Mouse (Mus musculus): Measurements from ENCODE around the gene Gm5737. TPM values are rescaled to one million over a fixed set of nuclear protein-coding genes. Genes with fewer than 3 reads are reported as not detected.

Gene Gm5737
- polyA plus RNA-seq, 1 experiment from 2014 or later: not detected

- H3K9ac ChIP-seq: peak overlapping the region; percentile 68
- peak; percentile 9; the same call in 1 of the 2 replicates for ATAC-seq (ENCODE audit: low read depth)
- peaks cover 16% of the 10 kb centered on the region; the same call in 1 of the 2 replicates for H3K4me1 ChIP-seq (replicated peaks)
- peak overlapping the region; percentile 86 for H3K4me2 ChIP-seq
- H3K9me3 ChIP-seq: no peaks in the 10 kb centered on the region
- H3K36me3 ChIP-seq: no peaks in the 10 kb centered on the region
- WGBS: 2% methylated on average over 46 of the region's 46 CpGs
- H3K27ac ChIP-seq (replicated peaks): peak overlapping the region; percentile 42; the same call in 1 of the 2 replicates
- peaks cover 36% of the 10 kb centered on the region for H3K27me3 ChIP-seq
- peak overlapping the region; percentile 51 for H3K4me3 ChIP-seq
Measured at GRCm38 (mm10) chr7:120830431-120831381, 18.5 kb downstream of the Gm5737 start.

- Histone ChIP-seq H3K4me2 (peak overlapping the region; percentile 57), H3K4me3 (peak overlapping the region; percentile 56), H3K9ac (peak overlapping the region; percentile 49; the same call in 1 of the 2 replicates), H3K27me3 (peaks cover 24% of the 10 kb centered on the region), H3K9me3 (no peaks in the 10 kb centered on the region), H3K27ac (replicated peaks) (0 out of 2 replicates have a peak overlapping the region, but pooled peaks have one; percentile 39), H3K36me3 (no peaks in the 10 kb centered on the region), H3K4me1 (replicated peaks) (peaks cover 21% of the 10 kb centered on the region; the same call in 1 of the 2 replicates)
- 59% methylated on average over 6 of the region's 6 CpGs for WGBS
- ATAC-seq (ENCODE audit: low read depth): peak; percentile 4; the same call in 1 of the 2 replicates
Measured at GRCm38 (mm10) chr7:120834426-120834825, 22.3 kb downstream of the Gm5737 start.

GRCm38 (mm10) chr7:120834863-120835372 lies 22.8 kb downstream of the Gm5737 start:
- Histone ChIP-seq H3K4me3 (peak overlapping the region; percentile 56), H3K4me2 (peak overlapping the region; percentile 57), H3K4me1 (replicated peaks) (peaks cover 21% of the 10 kb centered on the region; the same call in 1 of the 2 replicates), H3K9me3 (no peaks in the 10 kb centered on the region), H3K9ac (peak overlapping the region; percentile 49; the same call in 1 of the 2 replicates), H3K36me3 (no peaks in the 10 kb centered on the region), H3K27me3 (peaks cover 19% of the 10 kb centered on the region), H3K27ac (replicated peaks) (peak overlapping the region; percentile 67; the same call in 1 of the 2 replicates)
- ATAC-seq (ENCODE audit: low read depth): peak; percentile 80
- WGBS: 14% methylated on average over 14 of the region's 14 CpGs

GRCm38 (mm10) chr7:120835449-120836359 lies 23.5 kb downstream of the Gm5737 start:
- Histone ChIP-seq H3K4me2 (peak overlapping the region; percentile 57), H3K9me3 (no peaks in the 10 kb centered on the region), H3K27me3 (peaks cover 16% of the 10 kb centered on the region), H3K36me3 (no peaks in the 10 kb centered on the region), H3K4me3 (peak overlapping the region; percentile 56), H3K4me1 (replicated peaks) (peaks cover 14% of the 10 kb centered on the region; the same call in 1 of the 2 replicates), H3K9ac (peak overlapping the region; percentile 72), H3K27ac (replicated peaks) (peak overlapping the region; percentile 83)
- 1% methylated on average over 41 of the region's 41 CpGs for WGBS
- ATAC-seq (ENCODE audit: low read depth): peak; percentile 90

GRCm38 (mm10) chr7:120836361-120836760 lies 24.2 kb downstream of the Gm5737 start:
- Histone ChIP-seq H3K9me3 (no peaks in the 10 kb centered on the region), H3K9ac (peak overlapping the region; percentile 72), H3K4me3 (peak overlapping the region; percentile 56), H3K27ac (replicated peaks) (no peak overlapping the region), H3K36me3 (no peaks in the 10 kb centered on the region), H3K27me3 (peaks cover 16% of the 10 kb centered on the region), H3K4me2 (peak overlapping the region; percentile 57), H3K4me1 (replicated peaks) (peaks cover 7% of the 10 kb centered on the region; the same call in 1 of the 2 replicates)
- no peak for ATAC-seq (ENCODE audit: low read depth)
- WGBS: 5% methylated on average over 12 of the region's 12 CpGs

GRCm38 (mm10) chr7:120838436-120839160 lies 26.4 kb downstream of the Gm5737 start:
- no peak for ATAC-seq (ENCODE audit: low read depth)
- Histone ChIP-seq H3K9ac (no peak overlapping the region), H3K27ac (replicated peaks) (no peak overlapping the region), H3K4me1 (replicated peaks) (peaks cover 9% of the 10 kb centered on the region), H3K4me3 (no peak overlapping the region), H3K27me3 (no peaks in the 10 kb centered on the region), H3K9me3 (no peaks in the 10 kb centered on the region), H3K4me2 (no peak overlapping the region), H3K36me3 (no peaks in the 10 kb centered on the region)
- 52% methylated on average over 5 of the region's 5 CpGs for WGBS

GRCm38 (mm10) chr7:120839786-120840185 lies 27.6 kb downstream of the Gm5737 start:
- Histone ChIP-seq H3K9me3 (no peaks in the 10 kb centered on the region), H3K27ac (replicated peaks) (no peak overlapping the region), H3K36me3 (no peaks in the 10 kb centered on the region), H3K4me2 (no peak overlapping the region), H3K4me3 (no peak overlapping the region), H3K27me3 (peaks cover under 1% of the 10 kb centered on the region; the same call in 1 of the 2 replicates), H3K4me1 (replicated peaks) (peaks cover 21% of the 10 kb centered on the region), H3K9ac (no peak overlapping the region)
- 80% methylated on average over 2 of the region's 2 CpGs for WGBS
- no peak for ATAC-seq (ENCODE audit: low read depth)

GRCm38 (mm10) chr7:120842345-120843036 lies 30.3 kb downstream of the Gm5737 start, which contains the start of gene Eef2k:
Gene Eef2k, plus strand, starts transcription at chr7:120842831.
- Histone ChIP-seq H3K36me3 (no peaks in the 10 kb centered on the region), H3K4me1 (replicated peaks) (peaks cover 22% of the 10 kb centered on the region), H3K4me2 (peak within 1 kb of the TSS; percentile 60), H3K27me3 (peaks cover 8% of the 10 kb centered on the region), H3K27ac (replicated peaks) (peak within 1 kb of the TSS; percentile 84), H3K9me3 (no peaks in the 10 kb centered on the region), H3K4me3 (peak within 1 kb of the TSS; percentile 51), H3K9ac (peak within 1 kb of the TSS; percentile 76)
- 3% methylated on average over 35 of the region's 35 CpGs for WGBS
- ATAC-seq (ENCODE audit: low read depth): peak; percentile 94

GRCm38 (mm10) chr7:120843037-120843621 lies 31.0 kb downstream of the Gm5737 start:
- Histone ChIP-seq H3K4me3 (peak overlapping the region; percentile 51), H3K9ac (peak overlapping the region; percentile 76), H3K4me1 (replicated peaks) (peaks cover 22% of the 10 kb centered on the region), H3K27me3 (peaks cover 8% of the 10 kb centered on the region), H3K27ac (replicated peaks) (peak overlapping the region; percentile 84), H3K4me2 (peak overlapping the region; percentile 60), H3K9me3 (no peaks in the 10 kb centered on the region), H3K36me3 (no peaks in the 10 kb centered on the region)
- ATAC-seq (ENCODE audit: low read depth): peak; percentile 88
- under 1% methylated on average over 40 of the region's 40 CpGs for WGBS

- no peaks in the 10 kb centered on the region for H3K36me3 ChIP-seq
- peaks cover 8% of the 10 kb centered on the region for H3K27me3 ChIP-seq
- peak overlapping the region; percentile 84 for H3K27ac ChIP-seq (replicated peaks)
- H3K4me3 ChIP-seq: peak overlapping the region; percentile 51
- ATAC-seq (ENCODE audit: low read depth): peak; percentile 9
- H3K9ac ChIP-seq: peak overlapping the region; percentile 76
- H3K4me2 ChIP-seq: peak overlapping the region; percentile 60
- peaks cover 28% of the 10 kb centered on the region for H3K4me1 ChIP-seq (replicated peaks)
- no peaks in the 10 kb centered on the region for H3K9me3 ChIP-seq
- 2% methylated on average over 16 of the region's 16 CpGs for WGBS
Measured at GRCm38 (mm10) chr7:120843852-120844435, 31.8 kb downstream of the Gm5737 start.
